Mouse (Mus musculus): ENCODE data around the gene Clstn1. TPM values are rescaled to one million over a fixed set of nuclear protein-coding genes. Genes with fewer than 3 reads are reported as not detected.

Gene Clstn1
- polyA plus RNA-seq, 1 experiment, result 51.5 TPM

DNA sequence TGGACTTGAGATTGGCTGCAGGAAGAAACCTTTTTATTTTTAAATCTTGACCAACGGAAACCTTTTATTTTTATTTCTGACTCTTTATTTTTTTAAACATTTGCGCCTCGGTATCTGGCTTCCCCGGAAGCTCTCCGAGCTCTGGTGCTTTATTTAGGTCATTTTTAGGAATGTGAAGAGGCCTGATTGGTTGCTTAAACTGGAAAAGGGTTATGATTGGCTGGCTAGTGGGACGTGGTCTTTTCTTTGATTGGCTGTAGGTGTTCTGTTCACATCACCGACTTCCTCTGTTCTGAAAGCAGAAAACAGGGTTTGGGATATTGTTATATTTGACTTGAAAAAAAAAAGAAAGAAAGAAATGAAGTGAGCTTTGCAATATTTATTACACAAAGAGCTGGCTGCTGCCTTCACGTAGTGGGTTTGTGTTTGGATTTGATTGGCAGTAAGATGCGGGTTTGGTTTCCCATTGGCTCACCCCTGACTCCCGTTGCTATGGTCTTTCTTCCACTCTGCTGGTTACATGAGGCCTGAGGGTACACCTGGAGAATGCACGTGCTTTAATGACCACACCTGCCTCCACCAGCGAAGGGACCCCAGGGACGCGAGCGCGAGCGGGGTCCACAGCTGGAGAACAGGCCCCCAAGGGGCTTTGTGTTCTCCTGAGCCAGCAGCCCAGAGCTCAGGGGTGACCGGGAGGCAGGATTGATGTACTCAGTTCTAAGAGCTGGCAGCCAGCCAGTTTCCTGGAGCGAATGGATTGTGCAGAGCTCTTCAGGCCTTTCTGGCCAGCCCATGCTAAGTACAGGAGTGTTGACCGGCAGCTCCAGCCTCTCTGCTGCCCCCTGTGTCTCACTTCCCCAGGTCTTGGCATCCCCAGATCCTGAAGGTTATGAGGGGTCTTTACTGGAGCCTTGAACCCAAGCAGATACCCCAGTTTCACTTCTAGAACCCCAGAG, 21.5 kb upstream of the Clstn1 start:
- 62% methylated on average over 20 of the region's 20 CpGs for WGBS
- peak; percentile 76 for DNase-seq (ENCODE audit: low read depth, low spot score)

DNA sequence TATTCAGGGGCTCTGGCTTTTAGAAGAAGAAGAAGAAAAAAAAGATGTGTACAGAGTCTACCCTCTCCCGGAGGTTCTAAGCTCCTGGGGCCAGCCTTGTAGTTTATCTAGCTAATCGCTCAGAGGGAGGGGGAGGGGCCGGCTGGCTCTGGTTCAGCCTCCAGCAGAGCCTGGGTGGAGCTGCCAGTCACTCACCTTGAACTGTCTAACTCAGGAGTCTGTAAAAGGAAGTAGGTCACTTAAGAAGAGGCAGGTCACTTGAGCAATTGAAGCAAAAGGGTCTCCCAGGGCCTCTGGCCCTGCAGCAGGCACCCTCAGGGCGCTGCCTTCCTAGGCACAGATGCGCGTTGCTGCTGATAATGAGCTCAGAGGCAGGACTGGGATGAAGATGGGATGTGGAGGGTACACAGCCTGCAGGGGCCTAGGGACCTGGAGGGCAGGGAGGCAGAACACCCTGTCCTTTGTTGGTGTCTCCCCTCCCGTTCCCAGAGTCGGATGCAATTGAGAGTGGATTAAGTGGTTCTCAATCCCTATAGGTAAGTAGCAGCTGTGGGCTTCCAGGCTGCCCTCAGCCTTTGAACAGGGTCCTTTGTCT, 18.7 kb upstream of the Clstn1 start:
- 31% methylated on average over 8 of the region's 8 CpGs for WGBS
- peak; percentile 75 for DNase-seq (ENCODE audit: low read depth, low spot score)

GRCm38 (mm10) chr4:149568622-149569021, 17.6 kb upstream of the Clstn1 start:
- WGBS, result 17% methylated on average over 6 of the region's 6 CpGs
- DNase-seq (ENCODE audit: low read depth, low spot score), result peak; percentile 74

DNA sequence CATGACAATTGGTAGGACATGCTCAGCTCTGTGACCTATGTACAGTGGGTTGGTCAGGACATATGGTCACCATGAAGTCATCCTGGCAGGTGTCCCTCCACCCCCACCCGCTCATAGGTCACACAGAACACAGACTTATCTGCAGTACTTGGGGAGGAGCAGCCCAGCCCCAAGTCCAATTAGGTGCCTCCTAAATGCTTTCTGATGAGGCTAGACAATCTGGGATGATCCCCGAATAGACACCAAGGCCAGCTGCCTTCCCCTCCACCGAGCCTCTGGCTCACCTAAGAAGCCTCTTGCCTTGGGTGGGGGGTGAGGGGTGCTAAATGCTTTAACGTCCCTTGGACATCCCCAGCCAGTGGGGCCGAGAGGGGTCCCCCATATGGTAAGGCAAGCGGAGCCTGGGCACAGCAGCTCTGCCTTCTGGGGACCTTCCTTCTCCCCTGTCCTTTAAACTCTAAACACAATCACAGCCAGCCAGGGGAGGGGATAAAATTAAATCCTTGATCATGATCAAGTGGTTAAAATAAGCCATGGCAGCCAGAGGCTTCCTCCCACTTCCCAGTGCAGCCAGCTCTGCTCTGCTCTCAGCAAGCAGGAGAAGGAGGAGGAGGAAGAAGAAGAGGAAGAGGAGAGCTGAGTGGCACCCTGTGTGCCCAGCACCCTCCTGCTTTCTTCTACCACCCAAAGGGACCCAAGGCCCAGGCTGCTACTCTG, 16.3 kb upstream of the Clstn1 start:
- WGBS, result 58% methylated on average over 6 of the region's 6 CpGs
- no peak for DNase-seq (ENCODE audit: low read depth, low spot score)

GRCm38 (mm10) chr4:149570498-149570863, 15.8 kb upstream of the Clstn1 start:
- 64% methylated on average over 4 of the region's 4 CpGs for WGBS

GRCm38 (mm10) chr4:149571209-149571608, 15.1 kb upstream of the Clstn1 start:
- peak; percentile 67 for DNase-seq (ENCODE audit: low read depth, low spot score)
- WGBS, result 25% methylated on average over 5 of the region's 5 CpGs

More at GRCm38 (mm10) chr4:149570498-149570863, 15.8 kb upstream of the Clstn1 start:
- DNase-seq (ENCODE audit: low read depth, low spot score), result no peak

DNA sequence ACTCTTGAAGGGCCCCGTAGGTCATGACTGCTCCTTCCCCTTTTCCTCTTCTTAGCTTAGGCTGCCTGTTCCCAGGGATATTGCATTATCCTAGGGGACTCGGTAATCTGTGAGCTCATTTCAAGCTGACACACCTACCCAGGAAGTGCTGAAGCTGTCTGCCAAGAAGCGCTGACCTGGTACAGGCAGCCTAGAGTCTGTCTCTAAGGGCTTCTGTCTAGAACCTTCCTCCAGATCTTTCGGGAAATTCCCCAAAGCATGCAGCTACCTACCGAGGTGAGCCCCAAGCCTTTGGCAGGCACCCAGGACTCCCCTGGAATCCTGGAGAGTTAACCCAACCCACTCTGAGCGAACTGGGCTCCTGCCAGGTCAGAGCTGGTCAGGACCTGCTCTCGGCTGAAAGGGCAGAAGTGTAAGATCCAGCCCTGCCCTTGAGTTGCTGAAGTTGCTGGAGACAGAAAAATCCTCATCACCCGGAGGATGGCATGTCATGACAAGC, 14.6 kb upstream of the Clstn1 start:
- peak; percentile 69 for DNase-seq (ENCODE audit: low read depth, low spot score)
- 20% methylated on average over 8 of the region's 8 CpGs for WGBS

DNA sequence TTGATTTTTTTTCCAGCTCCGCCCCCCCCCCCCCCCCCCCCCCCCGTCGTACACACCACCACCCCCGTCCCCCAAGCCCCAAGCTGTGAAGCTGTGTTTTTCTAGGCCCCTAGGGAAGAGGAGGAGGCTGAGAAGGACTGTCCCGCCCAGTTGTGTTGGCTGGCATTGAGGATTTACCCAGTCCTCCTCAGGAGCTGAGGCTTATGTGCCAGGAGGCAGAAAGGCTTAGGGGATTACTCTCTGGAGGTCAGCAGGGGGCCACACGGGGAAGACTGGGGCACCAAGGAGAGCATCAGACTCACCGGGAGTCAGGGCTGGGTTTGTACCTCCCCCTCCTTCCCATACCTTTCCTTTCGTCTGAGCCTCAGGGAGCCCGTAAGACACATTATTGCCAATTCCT, 13.8 kb upstream of the Clstn1 start:
- DNase-seq (ENCODE audit: low read depth, low spot score), result no peak
- 44% methylated on average over 7 of the region's 9 CpGs for WGBS

DNA sequence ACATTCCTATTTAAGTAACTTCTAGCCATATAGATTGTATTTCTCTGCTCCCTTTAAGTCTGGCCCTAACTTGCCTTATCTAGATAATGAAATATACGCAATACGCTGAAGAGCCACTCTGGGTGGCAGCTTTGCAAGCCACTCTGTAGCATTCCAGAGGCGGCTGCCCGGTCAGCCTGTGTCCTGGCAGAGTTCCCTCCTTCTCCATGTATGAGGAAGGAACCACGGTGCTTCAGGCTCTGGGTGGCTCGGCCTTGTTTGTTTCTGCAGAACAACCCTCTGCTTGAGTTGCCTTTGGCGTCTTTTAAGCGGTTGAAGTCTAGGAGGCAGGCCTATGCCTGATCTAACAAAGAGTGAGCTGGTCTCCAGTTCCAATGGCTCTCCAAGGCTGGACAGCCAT, 13.4 kb upstream of the Clstn1 start:
- no peak for DNase-seq (ENCODE audit: low read depth, low spot score)
- WGBS, result 53% methylated on average over 8 of the region's 8 CpGs

- 82% methylated on average over 14 of the region's 14 CpGs for WGBS
- DNase-seq (ENCODE audit: low read depth, low spot score), result no peak
Measured at GRCm38 (mm10) chr4:149574391-149574821, 11.9 kb upstream of the Clstn1 start.

DNA sequence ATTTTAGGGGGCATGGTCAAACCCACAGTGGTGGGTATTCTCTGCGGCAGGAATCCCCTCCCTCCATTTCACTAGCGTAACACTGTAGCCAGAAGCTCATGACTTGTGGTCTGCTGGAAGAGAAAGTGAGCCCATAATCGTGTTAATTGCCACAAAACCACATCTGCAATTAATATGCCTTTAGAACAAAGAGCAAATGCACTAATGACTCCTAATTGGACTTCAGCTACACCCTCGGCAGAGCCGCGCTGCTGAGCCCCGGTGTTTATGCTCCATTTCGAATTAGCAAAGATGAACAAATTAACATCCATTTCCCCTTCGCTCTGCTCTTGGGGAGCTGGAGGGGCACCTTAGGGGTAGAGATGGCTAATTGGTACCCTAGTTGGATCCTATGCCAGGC, 10.2 kb upstream of the Clstn1 start:
- 90% methylated on average over 9 of the region's 9 CpGs for WGBS
- DNase-seq (ENCODE audit: low read depth, low spot score), result no peak

GRCm38 (mm10) chr4:149576993-149577548, 9.2 kb upstream of the Clstn1 start:
- no peak for DNase-seq (ENCODE audit: low read depth, low spot score)
- 63% methylated on average over 4 of the region's 4 CpGs for WGBS

GRCm38 (mm10) chr4:149578085-149578681, 8.1 kb upstream of the Clstn1 start:
- 69% methylated on average over 13 of the region's 13 CpGs for WGBS

GRCm38 (mm10) chr4:149578831-149579230, 7.4 kb upstream of the Clstn1 start:
- WGBS, result 63% methylated on average over 7 of the region's 7 CpGs
- DNase-seq (ENCODE audit: low read depth, low spot score), result no peak

More at GRCm38 (mm10) chr4:149578085-149578681, 8.1 kb upstream of the Clstn1 start:
- DNase-seq (ENCODE audit: low read depth, low spot score), result no peak

DNA sequence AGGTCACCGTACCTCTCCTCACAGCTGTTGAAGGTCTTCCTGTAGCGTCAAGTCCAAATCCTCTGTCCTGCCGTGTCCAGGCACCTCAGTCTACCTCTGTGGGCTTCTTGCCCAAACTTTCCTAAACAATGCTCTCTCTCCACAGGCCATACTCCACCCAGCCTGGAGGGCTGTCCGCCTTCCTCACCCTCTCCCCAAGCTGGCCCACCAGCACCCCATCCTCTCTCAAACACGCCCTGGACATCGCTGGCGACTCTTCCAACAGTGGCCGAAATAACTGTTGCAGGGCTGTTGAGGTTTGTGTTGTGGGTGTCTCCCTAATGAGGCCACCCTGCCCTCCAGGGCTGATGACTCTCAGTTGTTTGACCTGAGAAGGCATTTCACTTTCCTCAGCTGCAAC, 1.0 kb upstream of the Clstn1 start:
- 52% methylated on average over 8 of the region's 8 CpGs for WGBS
- no peak for DNase-seq (ENCODE audit: low read depth, low spot score)

GRCm38 (mm10) chr4:149586783-149587595, 721 bp downstream of the Clstn1 start:
- WGBS, result under 1% methylated on average over 72 of the region's 72 CpGs
- no peak for DNase-seq (ENCODE audit: low read depth, low spot score)

DNA sequence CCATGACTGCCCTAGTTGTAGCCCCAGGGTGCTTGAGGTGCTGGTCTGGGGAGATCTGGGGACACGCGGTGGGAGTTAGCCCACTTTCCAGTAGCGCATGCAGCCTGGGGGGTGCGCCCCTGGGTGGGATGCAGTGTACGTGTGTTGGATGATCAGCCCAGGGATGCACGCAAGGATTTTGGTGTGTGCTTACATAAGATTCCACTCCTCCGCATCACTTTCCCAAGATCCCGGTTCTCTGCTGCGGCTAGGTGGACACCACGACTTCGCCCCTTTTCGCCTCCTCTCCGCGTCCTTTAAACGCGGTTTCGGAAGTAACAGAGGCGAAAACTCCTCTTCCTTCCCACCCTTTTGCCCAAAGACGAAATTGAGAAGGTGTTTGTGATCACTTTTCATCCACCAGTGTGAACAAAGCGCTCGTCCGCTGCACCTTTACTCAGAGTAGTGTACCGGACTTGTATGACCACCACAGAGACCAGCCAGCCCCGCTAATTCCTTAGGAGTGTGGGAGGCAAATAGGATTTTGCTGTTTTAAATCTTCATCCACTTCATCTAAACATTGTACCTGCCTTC, 1.4 kb downstream of the Clstn1 start:
- DNase-seq (ENCODE audit: low read depth, low spot score), result no peak
- WGBS, result 49% methylated on average over 24 of the region's 24 CpGs

DNA sequence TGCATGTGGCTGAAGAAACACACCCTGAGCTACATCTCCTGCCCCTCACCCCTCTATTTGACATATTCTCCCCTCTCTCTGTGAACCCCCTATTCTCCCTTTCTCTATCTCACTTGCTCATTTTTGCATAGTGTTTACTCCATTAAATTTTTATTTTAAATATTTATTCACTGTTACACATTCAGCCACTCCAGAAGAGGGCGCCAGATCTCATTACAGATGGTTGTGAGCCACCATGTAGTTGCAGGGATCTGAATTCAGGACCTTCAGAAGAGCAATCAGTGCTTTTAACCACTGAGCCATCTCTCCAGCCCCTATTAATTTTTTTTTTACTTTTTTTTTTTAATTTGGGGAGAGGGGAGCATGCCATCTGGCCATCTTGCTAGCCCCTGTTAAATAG, 3.9 kb downstream of the Clstn1 start:
- DNase-seq (ENCODE audit: low read depth, low spot score), result no peak
- WGBS, result 79% methylated on average over 1 of the region's 1 CpGs
